Mouse (Mus musculus): Measurements from ENCODE around the gene Gm8994.
"Not testable (repeated sequence)": the region's sequence is repeated elsewhere in the genome, so short reads cannot be mapped to it uniquely, and the experiment has no call there.

The Gm8994 gene

DNA sequence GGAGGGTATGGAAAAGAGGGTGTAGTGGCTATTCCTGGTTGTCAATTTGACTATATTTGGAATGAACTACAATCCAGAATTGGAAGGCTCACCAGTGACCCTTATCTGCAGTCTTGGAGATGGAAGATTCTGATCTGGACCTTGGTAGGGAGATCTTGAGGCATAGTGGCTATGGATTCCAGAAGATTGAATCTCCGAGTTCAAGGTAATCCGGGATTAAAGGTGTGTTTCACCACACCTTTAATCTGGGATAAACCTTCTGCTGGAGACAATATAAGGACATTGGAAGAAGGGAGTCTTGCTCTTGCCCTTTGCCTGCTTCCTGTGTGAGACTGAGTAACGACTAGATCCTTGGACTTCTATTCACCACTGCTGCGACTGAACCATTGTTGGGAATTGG, at the start of gene Gm8994:
Gene Gm8994 (plus strand): TSS at position 301 of the 400 bp plus-strand sequence.
- DNase-seq (ENCODE audit: low spot score in 2 of 2): not testable (repeated sequence)

DNA sequence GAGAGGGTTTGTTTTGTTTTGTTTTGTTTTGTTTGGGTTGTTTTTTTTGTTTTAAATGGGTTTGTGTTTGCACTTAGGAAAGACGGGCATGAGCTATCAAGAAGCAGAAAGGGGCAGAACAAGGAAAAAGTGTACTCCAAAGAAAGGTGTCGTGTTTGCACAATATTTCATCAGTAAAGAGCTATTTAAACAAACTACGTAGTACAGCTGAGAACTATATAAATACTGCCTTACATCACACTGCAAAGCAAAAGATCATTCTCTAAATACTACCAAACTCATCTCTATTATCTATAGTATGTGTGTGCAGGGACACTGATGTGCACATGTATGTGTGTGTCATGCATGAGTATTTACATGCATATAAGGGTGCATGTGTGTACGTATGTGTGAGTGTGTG, 49.7 kb upstream of the Gm8994 start:
- DNase-seq (ENCODE audit: low spot score in 2 of 2): no peak

DNA sequence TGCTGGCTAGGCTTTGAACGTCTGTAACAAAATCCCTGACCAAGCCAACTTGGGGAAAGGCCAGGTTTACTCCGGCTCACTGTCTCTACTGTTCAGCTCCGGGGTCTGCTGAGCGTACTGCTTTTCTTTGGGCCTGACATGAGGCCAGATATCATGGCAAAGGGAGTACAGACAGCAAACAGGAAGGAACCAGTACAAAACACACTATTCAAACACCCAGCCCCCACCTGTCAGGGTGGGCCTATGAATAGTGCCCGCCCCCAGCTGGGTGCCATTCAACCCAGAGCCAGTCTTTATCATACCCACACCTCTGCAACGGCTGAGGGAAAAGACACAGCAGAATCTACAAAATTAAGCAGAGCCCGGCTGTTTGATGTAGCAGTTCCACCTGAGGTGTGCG, 42.8 kb upstream of the Gm8994 start:
- no peak for DNase-seq (ENCODE audit: low spot score in 2 of 2)

DNA sequence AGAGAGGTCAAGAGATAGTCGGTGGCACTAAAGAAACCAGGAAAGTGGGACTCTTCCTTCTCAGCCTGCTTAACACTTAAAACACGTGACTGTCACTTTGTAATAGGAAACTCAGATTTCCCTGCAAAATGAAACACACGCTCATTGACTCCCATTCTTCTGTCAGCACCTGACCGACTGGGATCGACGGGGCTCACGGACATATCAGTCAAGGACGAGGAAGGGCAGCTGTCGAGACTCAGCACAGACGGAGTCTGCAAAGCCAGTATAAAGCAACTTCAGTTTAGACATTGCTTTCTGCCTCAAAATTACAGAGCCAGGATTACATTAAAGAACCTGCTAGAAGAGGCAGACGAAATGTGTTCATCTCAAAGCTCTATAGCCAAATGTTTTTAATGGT, 41.2 kb upstream of the Gm8994 start:
- DNase-seq (ENCODE audit: low spot score in 2 of 2): no peak

DNA sequence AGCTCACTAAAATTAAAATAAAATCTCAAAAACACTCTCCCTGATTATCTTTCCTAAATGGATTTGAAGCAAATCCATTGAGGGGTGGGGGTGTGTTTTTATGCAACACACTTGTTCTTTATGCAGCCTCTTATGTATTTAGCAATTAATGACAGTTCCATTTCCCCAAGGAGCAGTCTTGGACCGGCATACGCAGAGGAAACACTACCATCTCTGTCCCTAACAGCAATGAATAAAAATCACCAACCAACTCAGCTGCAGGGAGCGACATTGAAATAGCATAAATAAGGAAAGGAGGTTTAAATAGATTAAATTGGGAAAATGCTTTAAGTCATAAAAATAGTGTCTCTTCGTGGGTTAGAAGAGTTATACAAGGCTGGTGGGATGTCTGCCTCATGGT, 40.8 kb upstream of the Gm8994 start:
- DNase-seq (ENCODE audit: low spot score in 2 of 2): no peak

DNA sequence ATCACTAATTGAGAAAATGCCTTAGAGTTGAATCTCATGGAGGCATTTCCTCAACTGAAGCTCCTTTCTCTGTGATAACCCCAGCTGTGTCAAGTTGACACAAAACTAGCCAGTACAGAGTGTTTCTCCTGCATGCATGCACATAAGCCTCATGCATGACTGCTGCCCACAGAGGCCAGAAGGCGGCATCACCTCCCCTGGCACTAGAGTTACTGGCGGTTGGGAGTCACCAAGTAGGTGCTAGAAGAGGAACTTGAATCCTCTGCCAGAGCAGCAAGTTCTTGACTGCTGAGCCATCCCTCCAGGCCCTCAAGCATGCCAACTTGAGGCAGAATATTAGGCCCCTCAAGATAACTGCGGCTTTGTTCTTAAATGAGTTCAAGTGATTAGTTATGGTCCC, 35.9 kb upstream of the Gm8994 start:
- DNase-seq (ENCODE audit: low spot score in 2 of 2): no peak

DNA sequence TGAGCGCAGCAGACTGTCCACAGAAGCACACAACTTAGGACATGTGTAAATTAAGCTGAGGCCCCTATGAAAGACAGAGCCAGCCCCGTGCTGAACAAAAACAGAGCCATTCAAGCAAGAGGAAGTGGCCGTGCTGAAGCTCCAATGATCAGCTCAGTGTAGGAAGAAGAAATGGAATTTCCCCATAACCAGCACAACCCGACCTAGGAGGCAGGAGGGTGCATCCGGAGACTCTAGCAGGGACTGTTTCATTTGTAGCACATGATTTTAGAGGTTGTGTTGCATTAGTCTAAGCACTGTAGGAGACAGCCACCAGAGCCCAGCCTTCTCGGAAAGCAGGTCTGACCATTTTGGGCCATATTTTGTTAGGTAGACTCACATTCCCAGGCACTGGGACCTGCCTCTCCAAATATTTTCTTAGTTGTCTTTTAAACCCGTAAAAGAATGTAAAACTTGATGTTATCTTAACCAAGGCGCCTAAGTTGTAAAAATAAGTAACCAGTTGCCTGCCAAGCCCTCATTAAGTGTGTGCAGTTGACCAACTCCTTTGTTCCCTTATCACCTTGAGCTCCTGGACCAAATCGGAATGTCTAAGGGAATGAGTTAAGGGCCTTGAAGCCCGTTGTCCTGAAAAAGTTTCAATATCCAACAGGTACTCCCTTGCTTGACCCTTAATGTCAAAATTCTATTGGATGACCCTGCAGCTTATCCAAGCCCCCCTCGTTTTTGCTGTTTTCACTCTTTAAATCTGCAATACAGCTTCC, 35.2 kb upstream of the Gm8994 start:
- no peak for DNase-seq (ENCODE audit: low spot score in 2 of 2)

DNA sequence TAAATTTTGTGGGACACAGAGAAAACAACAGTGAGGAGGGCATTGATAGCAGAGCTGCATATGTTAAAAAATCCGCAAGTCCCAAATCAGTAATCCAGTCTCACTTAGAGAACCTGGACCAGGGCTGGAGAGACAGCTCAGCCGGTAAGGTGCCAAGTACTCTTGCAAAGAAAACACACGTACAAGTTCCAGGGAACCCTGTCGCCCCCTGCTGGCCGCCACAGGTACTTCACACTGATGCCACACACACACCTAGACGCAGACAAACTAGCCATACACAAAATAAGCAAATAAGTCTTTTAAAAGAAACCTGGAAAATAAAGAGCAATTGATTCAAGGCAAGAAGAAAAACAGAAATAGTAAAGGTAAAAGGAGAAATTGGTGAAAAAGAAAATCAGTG, 33.6 kb upstream of the Gm8994 start:
- DNase-seq (ENCODE audit: low spot score in 2 of 2): no peak

DNA sequence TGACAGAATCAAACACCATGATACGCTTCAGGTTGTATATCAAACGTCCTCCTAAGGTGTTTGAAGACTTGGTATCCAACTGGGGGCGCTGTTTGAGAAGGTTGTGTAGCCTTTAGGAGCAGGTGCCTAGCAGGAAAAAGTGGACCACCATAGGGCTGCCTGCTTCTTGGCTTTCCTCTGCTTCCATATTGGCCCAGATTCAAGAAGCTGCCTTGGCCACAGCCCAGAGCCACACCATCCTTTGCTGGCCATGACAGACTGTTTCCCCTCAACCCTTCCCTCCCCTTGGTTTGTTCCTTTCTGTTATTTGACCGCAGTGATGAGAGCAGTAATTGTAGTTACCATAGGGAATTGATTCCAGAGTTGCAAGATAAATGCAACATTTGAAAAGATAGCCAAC, 31.5 kb upstream of the Gm8994 start:
- DNase-seq (ENCODE audit: low spot score in 2 of 2): no peak

DNA sequence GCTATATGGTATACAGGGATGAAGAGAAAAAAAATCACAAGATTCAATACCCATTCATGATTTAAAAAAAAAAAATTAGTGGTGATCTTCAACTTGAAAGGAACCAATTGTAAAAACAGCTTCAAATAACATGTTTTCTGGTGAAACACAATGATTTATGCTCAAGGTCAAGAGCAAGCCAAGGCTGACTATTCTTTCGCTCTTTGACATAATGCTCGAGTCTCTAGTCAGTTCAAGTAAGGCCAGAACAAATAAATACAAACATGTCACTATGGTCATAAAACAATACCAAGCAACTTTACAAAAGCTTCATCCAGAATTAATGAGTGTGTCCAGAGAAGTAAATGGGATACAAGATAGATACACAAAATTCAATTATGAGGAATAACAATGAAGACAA, 31.1 kb upstream of the Gm8994 start:
- no peak for DNase-seq (ENCODE audit: low spot score in 2 of 2)

DNA sequence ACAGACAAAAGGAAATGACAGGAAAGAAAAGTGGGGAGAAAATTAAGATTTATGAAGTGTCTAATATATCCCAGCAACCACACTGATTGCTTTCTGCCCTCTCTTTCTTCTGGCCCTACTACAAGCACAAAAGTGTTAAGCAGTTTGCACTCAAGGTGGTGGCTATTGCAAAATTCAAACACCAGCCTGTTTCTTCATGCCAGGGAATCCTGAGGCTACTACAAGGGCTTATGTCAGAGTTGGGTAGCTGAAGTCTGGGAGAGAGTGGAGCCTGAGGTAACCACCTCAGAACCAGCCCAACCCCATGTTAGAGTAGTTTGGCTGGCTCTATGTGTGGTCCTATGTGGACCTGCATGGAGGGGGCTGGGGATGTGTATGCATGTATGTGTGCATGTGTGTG, 23.8 kb upstream of the Gm8994 start:
- no peak for DNase-seq (ENCODE audit: low spot score in 2 of 2)

DNA sequence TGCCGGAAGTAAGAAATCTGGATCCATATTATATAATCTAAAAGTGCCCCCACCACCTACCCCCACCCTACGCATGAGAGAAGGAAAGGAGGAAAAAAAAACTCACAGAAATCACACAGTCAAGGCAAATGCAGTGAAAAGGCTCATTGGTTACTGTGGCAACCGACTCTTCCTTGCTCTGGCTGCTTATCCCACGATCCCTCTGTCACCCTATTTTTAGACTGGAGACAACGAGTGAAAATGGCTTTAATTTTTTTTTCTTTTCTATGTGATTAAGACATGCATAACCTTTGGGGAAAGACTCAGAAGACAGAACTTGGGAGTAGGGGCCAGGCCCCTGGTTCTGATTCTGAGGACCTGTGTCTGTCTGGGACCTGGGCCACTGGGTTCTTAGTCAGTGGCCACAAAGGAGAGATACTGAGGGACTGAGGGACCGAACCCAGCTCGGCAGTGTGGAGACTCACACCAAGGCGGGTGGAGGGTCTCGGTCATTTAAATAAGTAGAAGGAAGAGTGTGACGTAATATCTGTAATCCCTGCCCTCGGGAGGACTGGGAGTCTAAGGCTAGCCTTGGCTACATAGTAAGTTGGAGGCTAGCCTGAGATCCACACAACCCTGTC, 22.9 kb upstream of the Gm8994 start:
- no peak for DNase-seq (ENCODE audit: low spot score in 2 of 2)

DNA sequence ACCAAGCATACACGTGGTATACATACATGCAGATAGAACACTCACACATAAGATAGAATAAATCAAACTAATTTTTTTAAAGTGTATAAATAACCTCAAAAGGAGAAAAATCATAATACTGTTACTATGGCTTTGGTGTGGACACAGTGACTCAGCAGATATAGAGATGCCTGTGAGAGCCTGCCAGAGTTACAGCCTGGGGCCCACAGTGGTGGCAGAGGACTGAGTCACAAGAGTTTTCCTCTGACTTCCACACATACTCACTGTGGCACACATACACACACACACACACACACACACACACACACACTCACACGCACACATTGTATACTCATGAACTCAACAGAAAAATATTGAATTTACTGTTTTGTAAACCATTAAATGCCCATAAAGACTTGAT, 17.9 kb upstream of the Gm8994 start:
- DNase-seq (ENCODE audit: low spot score in 2 of 2): no peak

DNA sequence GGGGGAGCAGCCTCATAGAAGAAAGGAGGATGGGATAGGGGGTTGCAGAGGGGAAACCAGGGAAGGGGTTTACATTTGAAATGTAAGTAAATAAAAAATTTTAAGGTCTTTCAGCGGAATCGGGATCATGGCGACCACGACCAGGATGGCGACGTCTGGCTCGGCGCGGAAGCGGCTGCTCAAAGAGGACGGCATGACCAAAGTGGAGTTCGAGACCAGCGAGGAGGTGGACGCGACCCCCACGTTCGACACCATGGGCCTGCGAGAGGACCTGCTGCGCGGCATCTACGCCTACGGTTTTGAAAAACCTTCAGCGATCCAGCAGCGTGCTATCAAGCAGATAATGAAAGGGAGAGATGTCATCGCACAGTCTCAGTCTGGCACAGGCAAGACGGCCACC, 1.1 kb downstream of the Gm8994 start:
- DNase-seq (ENCODE audit: low spot score in 2 of 2): not testable (repeated sequence)

DNA sequence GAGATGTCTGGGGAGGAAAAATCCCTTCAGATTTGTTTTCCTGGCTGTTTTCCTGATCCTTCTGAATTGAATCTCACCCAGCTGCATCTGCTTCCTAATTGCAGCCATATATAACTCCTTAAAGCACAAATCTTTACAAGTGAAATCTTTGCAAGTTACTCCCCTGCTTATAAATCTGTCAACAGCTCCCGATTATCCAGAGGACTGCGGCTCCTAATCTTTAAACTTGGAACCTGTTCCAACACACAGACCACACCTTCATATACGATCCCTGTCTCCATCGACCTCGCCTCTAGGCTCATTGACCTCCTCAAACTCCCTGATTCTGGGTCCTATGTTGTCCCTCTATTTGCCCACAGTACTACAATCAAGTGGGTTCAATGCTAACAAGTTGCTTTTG, 13.3 kb downstream of the Gm8994 start:
- DNase-seq (ENCODE audit: low spot score in 2 of 2): no peak

DNA sequence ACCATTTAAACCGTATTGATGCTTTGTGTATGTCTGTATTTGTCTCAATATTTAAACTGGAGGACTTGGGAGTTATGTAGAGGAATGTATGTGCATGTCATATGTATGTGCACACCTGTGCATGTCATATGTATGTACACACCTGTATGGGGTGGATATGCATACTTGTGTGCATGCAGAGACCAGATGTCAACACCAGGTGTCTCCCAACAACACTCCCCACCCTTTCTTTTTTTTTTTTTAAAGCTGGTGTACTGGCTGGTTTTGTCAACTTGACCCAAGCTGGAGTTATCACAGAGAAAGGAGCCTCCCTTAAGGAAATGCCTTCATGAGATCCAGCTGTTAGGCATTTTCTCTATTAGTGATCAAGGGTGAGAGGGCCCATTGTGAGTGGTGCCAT, 13.8 kb downstream of the Gm8994 start:
- no peak for DNase-seq (ENCODE audit: low spot score in 2 of 2)

DNA sequence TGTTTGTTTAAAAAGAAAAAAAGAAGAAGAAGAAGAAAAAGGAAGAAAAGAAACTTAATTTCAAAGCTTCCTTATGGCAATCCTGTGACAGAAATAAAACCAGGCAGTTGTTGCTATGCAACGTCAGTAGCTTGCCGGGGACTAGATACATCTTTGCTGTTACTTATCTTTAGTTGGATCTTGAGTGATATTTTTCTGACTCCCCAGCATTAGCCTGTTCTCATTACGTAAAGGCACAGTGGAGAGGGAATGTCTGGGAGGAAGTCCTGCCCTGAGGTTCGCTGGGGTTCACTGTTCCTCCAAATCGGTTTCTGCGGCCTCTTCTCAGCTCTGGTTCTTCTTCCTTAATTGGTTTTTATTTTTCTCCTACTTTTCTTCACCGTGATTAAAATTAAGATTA, 16.5 kb downstream of the Gm8994 start:
- no peak for DNase-seq (ENCODE audit: low spot score in 2 of 2)

DNA sequence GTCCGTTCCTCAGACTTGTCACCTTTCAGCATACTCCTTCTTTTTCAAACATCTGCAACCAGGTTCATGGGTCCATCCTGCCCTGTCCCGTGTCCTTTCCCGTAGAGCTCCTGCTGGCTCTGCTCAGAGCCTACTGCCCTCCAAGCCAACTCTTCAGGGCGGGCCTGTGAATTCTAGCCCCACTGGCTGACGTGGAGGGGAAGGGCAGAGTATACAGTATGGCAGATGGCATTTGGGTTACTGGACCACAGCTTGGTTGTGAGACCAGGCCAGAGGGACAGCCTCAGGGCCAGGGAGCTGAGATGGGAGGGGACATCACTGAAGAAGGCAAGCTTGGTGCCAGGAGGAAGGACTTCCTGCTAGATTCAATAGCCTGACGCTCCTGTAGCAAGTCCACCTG, 17.7 kb downstream of the Gm8994 start:
- no peak for DNase-seq (ENCODE audit: low spot score in 2 of 2)

DNA sequence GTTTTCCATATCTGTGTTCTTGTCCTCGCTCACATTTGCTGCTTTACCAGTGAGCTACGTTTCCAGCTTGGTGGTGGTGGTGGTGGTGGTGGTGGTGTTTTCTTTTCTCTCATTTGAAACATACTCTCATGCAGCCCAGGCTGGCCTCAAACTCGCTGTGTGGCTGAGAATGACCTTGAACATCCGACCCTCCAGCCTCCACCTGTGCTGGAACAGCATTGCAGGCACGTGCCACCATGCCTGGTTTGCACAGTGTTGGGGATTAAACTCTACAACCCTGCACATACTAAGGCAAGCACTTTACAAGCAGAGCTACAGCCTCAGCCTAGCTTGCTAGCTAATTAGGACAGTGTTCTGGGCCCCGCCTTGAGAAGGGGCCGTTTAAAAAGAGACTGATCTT, 18.3 kb downstream of the Gm8994 start:
- no peak for DNase-seq (ENCODE audit: low spot score in 2 of 2)

DNA sequence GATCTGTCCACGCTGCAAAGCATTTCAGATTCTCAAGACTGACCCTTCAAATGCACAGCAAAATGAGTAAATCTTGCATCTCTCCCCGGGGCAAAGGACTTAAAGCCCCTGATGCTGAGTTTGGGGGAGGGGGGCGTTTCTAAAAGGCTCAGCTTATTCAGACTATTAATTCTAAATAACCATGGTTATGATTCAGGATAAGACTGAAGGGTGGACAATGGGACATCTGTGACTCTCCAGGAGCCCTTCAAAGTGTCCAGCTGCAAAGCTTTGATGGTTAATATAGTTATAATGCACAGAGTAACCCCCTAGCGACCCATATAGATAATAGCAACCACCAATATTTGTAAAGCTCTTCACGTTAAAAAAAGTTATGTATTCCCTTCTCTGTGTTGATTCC, 19.7 kb downstream of the Gm8994 start:
- DNase-seq (ENCODE audit: low spot score in 2 of 2): no peak

DNA sequence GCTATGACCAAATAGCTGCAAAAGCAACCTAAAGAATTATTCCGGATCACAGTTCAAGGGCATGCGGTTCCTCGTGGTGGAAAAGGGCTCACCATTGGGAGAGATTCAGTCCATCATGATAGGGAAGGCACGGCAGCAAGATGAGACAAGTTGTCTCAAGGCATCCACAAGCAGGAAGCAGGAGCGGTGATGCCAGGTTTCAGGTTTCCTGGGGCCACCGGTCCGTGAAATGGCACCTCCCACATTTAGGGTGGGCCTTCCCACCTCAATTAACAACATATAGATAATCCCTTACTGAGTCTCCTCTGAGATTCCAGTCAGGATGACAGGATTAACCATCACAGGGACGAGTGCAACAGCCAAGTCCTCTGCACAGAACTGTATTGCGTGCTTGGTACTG, 20.3 kb downstream of the Gm8994 start:
- no peak for DNase-seq (ENCODE audit: low spot score in 2 of 2)

DNA sequence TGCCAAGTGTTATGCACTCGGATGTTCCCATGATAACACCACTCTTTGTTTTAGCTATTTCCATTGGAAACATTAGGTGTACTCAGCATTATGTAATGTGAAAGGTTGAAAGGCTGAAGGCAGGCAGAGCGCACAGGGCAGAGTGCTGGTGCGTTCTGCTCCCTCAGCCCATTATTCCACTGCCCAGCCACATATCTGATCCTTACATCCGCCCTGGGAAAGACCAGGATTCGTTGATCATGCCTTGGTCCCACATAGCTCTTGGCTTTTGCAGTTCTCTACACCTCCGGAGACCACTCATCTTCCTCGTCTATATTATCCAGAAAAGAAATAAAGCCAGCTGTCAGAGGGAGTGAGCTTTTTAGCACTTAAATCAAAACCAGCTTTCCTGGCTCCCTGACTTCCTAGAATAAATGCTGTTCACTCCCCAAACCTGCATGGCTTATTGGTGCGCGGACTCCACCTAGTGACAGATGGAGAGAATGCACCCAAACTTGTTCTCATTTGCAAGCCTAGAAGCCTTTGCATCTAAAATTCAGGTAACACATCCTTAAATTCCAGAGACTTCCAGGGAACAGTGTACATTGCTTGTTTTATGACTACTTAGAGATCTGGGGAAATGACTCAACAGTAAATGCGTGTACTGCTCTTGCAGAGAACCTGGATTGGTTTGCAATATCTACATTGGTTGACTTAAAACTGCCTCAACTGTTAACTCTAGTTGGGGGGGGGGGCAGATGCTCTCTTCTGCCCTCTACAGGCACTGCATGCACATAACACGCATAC, 26.3 kb downstream of the Gm8994 start:
- peak; percentile 40 to 55 for DNase-seq (ENCODE audit: low spot score in 2 of 2)

DNA sequence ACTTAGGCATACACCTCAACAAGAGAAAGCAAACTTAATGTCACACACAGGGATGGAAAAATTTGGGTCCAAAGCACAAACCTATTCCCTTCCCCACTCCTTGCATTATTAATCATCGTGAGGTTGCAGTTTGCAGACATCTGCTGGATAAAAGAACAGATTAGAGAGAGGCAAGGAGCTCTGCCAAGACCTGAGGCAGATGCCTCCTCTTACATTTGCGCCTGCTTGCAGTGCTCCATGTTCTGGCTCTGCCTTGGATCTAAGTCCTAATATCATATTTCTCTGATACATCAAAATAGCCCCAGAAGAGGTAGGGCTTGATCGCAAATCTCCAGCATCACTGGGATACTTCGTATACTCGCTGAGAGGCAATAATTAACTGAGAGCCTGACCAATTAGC, 31.1 kb downstream of the Gm8994 start:
- no peak for DNase-seq (ENCODE audit: low spot score in 2 of 2)
